Comparison of ENCODE assay signal across 20 mouse cellular contexts in the genomic region with DNA sequence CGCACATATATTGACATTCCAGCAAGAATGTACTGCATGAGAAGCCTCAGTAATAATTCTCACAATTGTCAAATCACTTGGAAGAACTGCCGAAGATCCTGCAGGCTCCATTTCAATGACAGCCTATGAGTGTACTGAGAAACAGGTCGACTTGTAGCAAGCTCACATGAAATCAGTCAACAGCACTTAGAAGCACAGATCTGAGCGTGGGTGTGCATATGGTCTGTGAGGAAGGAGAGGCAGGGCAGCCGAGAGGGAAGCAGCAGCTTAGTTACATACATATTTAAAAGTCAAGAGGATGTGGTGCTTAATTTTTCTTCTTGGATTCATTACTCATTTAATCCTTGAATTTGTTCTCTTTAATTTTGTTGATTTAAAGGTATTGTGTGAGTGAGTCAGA.
A peak's percentile ranks its signal among the peaks of the same experiment; 100 is the strongest.
DNase-seq lines count a peak whose midpoint lies in the region; ATAC-seq lines count a peak whose summit lies in the region.
"Had no signal": no experiment of that assay in that cellular context is flagged by ENCODE, and none has a peak within 500 bp of the region (broad histone marks: within the 10 kb centered on the region; RNA-seq: fewer than 3 reads in every experiment).

No protein-coding gene starts in this region.

- DNase-seq in frontal cortex, postnatal 25 days (ENCODE audit: low spot score in 2 of 2): no peak
- peak; percentile 33 for DNase-seq in right cerebral cortex, adult 18-20 months
- no peak for DNase-seq in right cerebral cortex, postnatal 4 days
- peak; percentile 75 for DNase-seq in layer of hippocampus, adult 9-11 months
- no peak for DNase-seq in cerebellum, postnatal 36 days
- DNase-seq in kidney, postnatal 14 days: no peak
- DNase-seq: adrenal gland, adult 2 months; cerebellum, adult 11-12 months; gastrocnemius, postnatal 36 days; thymus, adult 18-20 months had no signal

- H3K27me3 ChIP-seq in midbrain, embryonic 16.5 days (ENCODE audit: control insufficient read depth, insufficient read depth, low read depth, low read length): no peaks in the 10 kb centered on the region
- H3K27me3 ChIP-seq: CH12.LX; forebrain, embryonic 13.5 days; hindbrain, embryonic 15.5 days; limb, embryonic 13.5 days had no signal

- no peak overlapping the region for H3K9ac ChIP-seq in midbrain, embryonic 16.5 days (ENCODE audit: low read depth, low read length)
- H3K9ac ChIP-seq: forebrain, embryonic 13.5 days; hindbrain, embryonic 15.5 days; limb, embryonic 13.5 days; liver, embryonic 14.5 days had no signal

- H3K4me2 ChIP-seq in midbrain, embryonic 16.5 days (ENCODE audit: low read length): no peak overlapping the region
- H3K4me2 ChIP-seq: forebrain, embryonic 13.5 days; hindbrain, embryonic 15.5 days; limb, embryonic 13.5 days had no signal

- no peaks in the 10 kb centered on the region for H3K9me3 ChIP-seq in midbrain, embryonic 16.5 days (replicated peaks; ENCODE audit: control insufficient read depth, low read length, poor library complexity, severe bottlenecking)
- H3K9me3 ChIP-seq: embryonic facial prominence, embryonic 10.5 days; forebrain, embryonic 13.5 days; hindbrain, embryonic 15.5 days; limb, embryonic 13.5 days had no signal

- WGBS in midbrain, embryonic 16.5 days: 54% methylated on average over 5 of the region's 5 CpGs

- no peak overlapping the region for H3K4me3 ChIP-seq in midbrain, embryonic 16.5 days (ENCODE audit: low read depth, low read length)
- H3K4me3 ChIP-seq: embryonic facial prominence, embryonic 10.5 days; forebrain, embryonic 13.5 days; hindbrain, embryonic 15.5 days; left cerebral cortex, adult 2 months; limb, embryonic 13.5 days had no signal

- 0 out of 2 replicates have a peak overlapping the region, but pooled peaks have one; percentile 54 for H3K27ac ChIP-seq in midbrain, embryonic 16.5 days (ENCODE audit: low read length)
- H3K27ac ChIP-seq: embryonic facial prominence, embryonic 10.5 days; forebrain, embryonic 13.5 days; hindbrain, embryonic 15.5 days; left cerebral cortex, adult 2 months; limb, embryonic 13.5 days; liver, embryonic 14.5 days had no signal

- H3K36me3 ChIP-seq in midbrain, embryonic 16.5 days (ENCODE audit: control insufficient read depth, insufficient read depth, low read length): no peaks in the 10 kb centered on the region
- H3K36me3 ChIP-seq: embryonic facial prominence, embryonic 10.5 days; hindbrain, embryonic 15.5 days; limb, embryonic 13.5 days had no signal

- H3K4me1 ChIP-seq in midbrain, embryonic 16.5 days (ENCODE audit: control insufficient read depth, insufficient read depth, low read length): no peaks in the 10 kb centered on the region
- H3K4me1 ChIP-seq: embryonic facial prominence, embryonic 10.5 days; forebrain, embryonic 13.5 days; hindbrain, embryonic 15.5 days; limb, embryonic 13.5 days had no signal

- ATAC-seq in frontal cortex, adult (ENCODE audit: low TSS enrichment): peak; percentile 100
- peak; percentile 77 for ATAC-seq in midbrain, embryonic 16.5 days
- ATAC-seq: forebrain, embryonic 13.5 days; intestine, postnatal 0 days had no signal

Comparison
In these comparisons a context has a peak if more than half of its experiments do, and no peak if none do; other contexts are left out.
1. DNase-seq: peak in right cerebral cortex, adult 18-20 months (single experiment) and layer of hippocampus, adult 9-11 months (single experiment); none in frontal cortex, postnatal 25 days (0 of 2), right cerebral cortex, postnatal 4 days (single experiment), cerebellum, postnatal 36 days (0 of 2) and kidney, postnatal 14 days (single experiment).